Mouse (Mus musculus) hindbrain, embryonic 16.5 days (tissue): ENCODE measurements at regions not wholly inside any gene's neighbourhood (a gene's known extent, or its start where the extent isn't known, plus 50 kb on each side); places are given as distances from the start of the nearest gene placed in this dataset.

Source experiments
- ATAC-seq: fragments of 200-750 bp; cut with Nextera tagmentation; 2 replicates; pipeline ENCODE4 v1.8.0; 2017; ENCODE audit warnings: moderate TSS enrichment, moderate library complexity
- H3K27ac ChIP-seq: fragments of 300-500 bp; sonication (generic); 2 replicates; pipeline ENCODE4 v1.5.1; 2014; ENCODE audit warnings: low read depth, mild to moderate bottlenecking, control low read depth, low read length, moderate library complexity
- H3K27me3 ChIP-seq: fragments of 300-500 bp; sonication (generic); replicated peaks from 2 replicates; pipeline ENCODE4 v1.6.1; 2014; ENCODE audit warnings: low read length; ENCODE audit not compliant: control insufficient read depth, insufficient read depth
- H3K36me3 ChIP-seq: fragments of 300-500 bp; sonication (generic); 2 replicates; pipeline ENCODE4 v1.6.1; 2014; ENCODE audit warnings: mild to moderate bottlenecking, low read length, moderate library complexity, mixed read lengths; ENCODE audit not compliant: control insufficient read depth, insufficient read depth
- H3K4me1 ChIP-seq: fragments of 300-500 bp; sonication (generic); 2 replicates; pipeline ENCODE4 v1.6.1; 2014; ENCODE audit warnings: low read depth, low read length; ENCODE audit not compliant: control insufficient read depth, insufficient read depth
- H3K4me2 ChIP-seq: fragments of 300-500 bp; sonication (generic); 2 replicates; pipeline ENCODE4 v1.6.1; 2014; ENCODE audit warnings: mild to moderate bottlenecking, low read length, control low read depth, moderate library complexity
- H3K4me3 ChIP-seq: fragments of 300-500 bp; sonication (generic); 2 replicates; pipeline ENCODE4 v1.5.1; 2014; ENCODE audit warnings: mild to moderate bottlenecking, low read length, control low read depth, moderate library complexity
- H3K9ac ChIP-seq: fragments of 300-500 bp; sonication (generic); 2 replicates; pipeline ENCODE4 v1.6.1; 2014; ENCODE audit warnings: low read depth, mild to moderate bottlenecking, control low read depth, low read length, moderate library complexity
- H3K9me3 ChIP-seq: fragments of 300-500 bp; sonication (generic); 2 replicates; pipeline ENCODE4 v1.6.1; 2014; ENCODE audit warnings: mild to moderate bottlenecking, low read length, moderate library complexity; ENCODE audit not compliant: control insufficient read depth
- WGBS: fragments of 180-500 bp; shearing (Covaris S2); extraction: QIAGEN DNeasy Blood & Tissue Kit; methylation state at CpG from one replicate; pipeline ENCODE4 v1.1.7; 2014; 5-methylcytosine and 5-hydroxymethylcytosine counted together

GRCm38 (mm10) chr3:147298065-147298464 is 445.9 kb downstream of the Ttll7 start:
- WGBS: 9% methylated on average over 9 of the region's 9 CpGs

GRCm38 (mm10) chr3:147325522-147325921 is 473.4 kb downstream of the Ttll7 start:
- WGBS: 98% methylated on average over 2 of the region's 2 CpGs

More at GRCm38 (mm10) chr3:147298065-147298464, 445.9 kb downstream of the Ttll7 start:
- no peak overlapping the region for H3K9ac ChIP-seq
- no peak for ATAC-seq
- no peak overlapping the region for H3K27ac ChIP-seq
- H3K36me3 ChIP-seq: no peaks in the 10 kb centered on the region
- H3K4me1 ChIP-seq: 0 out of 2 replicates have a peak, but pooled peaks cover 2% of the 10 kb centered on the region
- no peaks in the 10 kb centered on the region for H3K27me3 ChIP-seq
- peak overlapping the region; percentile 19; the same call in 1 of the 2 replicates for H3K4me2 ChIP-seq
- no peaks in the 10 kb centered on the region for H3K9me3 ChIP-seq
- H3K4me3 ChIP-seq: no peak overlapping the region

GRCm38 (mm10) chr3:147334301-147334700 is 482.1 kb downstream of the Ttll7 start:
- Histone ChIP-seq H3K4me2 (no peak overlapping the region), H3K9me3 (no peaks in the 10 kb centered on the region), H3K9ac (no peak overlapping the region), H3K36me3 (no peaks in the 10 kb centered on the region), H3K27ac (no peak overlapping the region), H3K27me3 (no peaks in the 10 kb centered on the region), H3K4me1 (no peaks in the 10 kb centered on the region), H3K4me3 (no peak overlapping the region)
- whole genome bisulfite sequencing: 66% methylated on average over 6 of the region's 6 CpGs
- ATAC-seq: no peak

More at GRCm38 (mm10) chr3:147325522-147325921, 473.4 kb downstream of the Ttll7 start:
- Histone ChIP-seq H3K27me3 (no peaks in the 10 kb centered on the region), H3K9ac (no peak overlapping the region), H3K9me3 (no peaks in the 10 kb centered on the region), H3K27ac (no peak overlapping the region), H3K4me2 (no peak overlapping the region), H3K4me3 (no peak overlapping the region), H3K36me3 (no peaks in the 10 kb centered on the region), H3K4me1 (no peaks in the 10 kb centered on the region)
- no peak for ATAC-seq

- ATAC-seq: no peak
- Histone ChIP-seq H3K4me3 (no peak overlapping the region), H3K4me2 (no peak overlapping the region), H3K9me3 (no peaks in the 10 kb centered on the region), H3K27ac (no peak overlapping the region), H3K27me3 (no peaks in the 10 kb centered on the region), H3K36me3 (no peaks in the 10 kb centered on the region), H3K9ac (no peak overlapping the region), H3K4me1 (no peaks in the 10 kb centered on the region)
- WGBS: 64% methylated on average over 7 of the region's 7 CpGs
Observed at GRCm38 (mm10) chr3:147335286-147335685, 483.1 kb downstream of the Ttll7 start.

- Histone ChIP-seq H3K4me1 (no peaks in the 10 kb centered on the region), H3K9ac (no peak overlapping the region), H3K9me3 (no peaks in the 10 kb centered on the region), H3K4me2 (no peak overlapping the region), H3K27me3 (no peaks in the 10 kb centered on the region), H3K36me3 (no peaks in the 10 kb centered on the region), H3K27ac (no peak overlapping the region), H3K4me3 (no peak overlapping the region)
- no peak for ATAC-seq
- WGBS: 71% methylated on average over 2 of the region's 2 CpGs
Observed at GRCm38 (mm10) chr3:147339427-147339826, 487.3 kb downstream of the Ttll7 start.

- Histone ChIP-seq H3K36me3 (no peaks in the 10 kb centered on the region), H3K4me1 (no peaks in the 10 kb centered on the region), H3K9ac (no peak overlapping the region), H3K4me3 (no peak overlapping the region), H3K4me2 (no peak overlapping the region), H3K27me3 (no peaks in the 10 kb centered on the region), H3K27ac (no peak overlapping the region), H3K9me3 (no peaks in the 10 kb centered on the region)
- no peak for ATAC-seq
- WGBS: 48% methylated on average over 5 of the region's 5 CpGs
Observed at GRCm38 (mm10) chr3:147347278-147348039, 495.3 kb downstream of the Ttll7 start.

- Histone ChIP-seq H3K27ac (no peak overlapping the region), H3K4me1 (no peaks in the 10 kb centered on the region), H3K27me3 (no peaks in the 10 kb centered on the region), H3K4me2 (no peak overlapping the region), H3K4me3 (no peak overlapping the region), H3K9me3 (no peaks in the 10 kb centered on the region), H3K36me3 (no peaks in the 10 kb centered on the region), H3K9ac (no peak overlapping the region)
- 87% methylated on average over 5 of the region's 5 CpGs for WGBS
- ATAC-seq: no peak
Observed at GRCm38 (mm10) chr3:147387077-147387476, 534.9 kb downstream of the Ttll7 start.

GRCm38 (mm10) chr3:147398298-147398697 is 546.1 kb downstream of the Ttll7 start:
- Histone ChIP-seq H3K36me3 (no peaks in the 10 kb centered on the region), H3K9me3 (no peaks in the 10 kb centered on the region), H3K4me2 (no peak overlapping the region), H3K27me3 (no peaks in the 10 kb centered on the region), H3K27ac (no peak overlapping the region), H3K4me1 (no peaks in the 10 kb centered on the region), H3K4me3 (no peak overlapping the region), H3K9ac (no peak overlapping the region)
- ATAC-seq: no peak
- 41% methylated on average over 8 of the region's 8 CpGs for WGBS

- Histone ChIP-seq H3K36me3 (no peaks in the 10 kb centered on the region), H3K27ac (no peak overlapping the region), H3K4me3 (no peak overlapping the region), H3K9ac (no peak overlapping the region), H3K27me3 (no peaks in the 10 kb centered on the region), H3K9me3 (no peaks in the 10 kb centered on the region), H3K4me1 (no peaks in the 10 kb centered on the region), H3K4me2 (no peak overlapping the region)
- no peak for ATAC-seq
- 92% methylated on average over 4 of the region's 4 CpGs for WGBS
Observed at GRCm38 (mm10) chr3:147412274-147412673, 560.1 kb downstream of the Ttll7 start.
